Mouse (Mus musculus) heart, embryonic 12.5 days (tissue): ENCODE measurements around the gene Actr3. TPM values are rescaled to one million over a fixed set of nuclear protein-coding genes. Genes with fewer than 3 reads are reported as not detected.

Source experiments
- ATAC-seq: fragments of 200-750 bp; cut with Nextera tagmentation; 2 replicates; pipeline ENCODE4 v1.8.0; 2017; ENCODE audit warnings: moderate TSS enrichment, moderate library complexity; ENCODE audit not compliant: insufficient number of reproducible peaks, low FRiP score
- H3K27ac ChIP-seq: fragments of 300-500 bp; sonication (generic); 2 replicates; pipeline ENCODE4 v1.5.1; 2016; ENCODE audit warnings: mild to moderate bottlenecking, moderate library complexity; ENCODE audit not compliant: poor library complexity, severe bottlenecking
- H3K27me3 ChIP-seq: fragments of 300-500 bp; sonication (generic); replicated peaks from 2 replicates; pipeline ENCODE4 v1.6.1; 2016; ENCODE audit warnings: mild to moderate bottlenecking, moderate library complexity
- H3K36me3 ChIP-seq: fragments of 300-500 bp; sonication (generic); 2 replicates; pipeline ENCODE4 v1.6.1; 2016; ENCODE audit warnings: mild to moderate bottlenecking, moderate library complexity
- H3K4me1 ChIP-seq: fragments of 300-500 bp; sonication (generic); replicated peaks from 2 replicates; pipeline ENCODE4 v1.6.1; 2016; ENCODE audit warnings: mild to moderate bottlenecking
- H3K4me2 ChIP-seq: fragments of 300-500 bp; sonication (generic); 2 replicates; pipeline ENCODE4 v1.6.1; 2016; ENCODE audit warnings: mild to moderate bottlenecking, moderate library complexity
- H3K4me3 ChIP-seq: fragments of 300-500 bp; sonication (generic); 2 replicates; pipeline ENCODE4 v1.5.1; 2016; ENCODE audit warnings: mild to moderate bottlenecking
- H3K9ac ChIP-seq: fragments of 300-500 bp; sonication (generic); 2 replicates; pipeline ENCODE4 v1.6.1; 2016; ENCODE audit warnings: mild to moderate bottlenecking, moderate library complexity
- H3K9me3 ChIP-seq: fragments of 300-500 bp; sonication (generic); replicated peaks from 2 replicates; pipeline ENCODE4 v1.6.1; 2016; ENCODE audit warnings: mild to moderate bottlenecking, moderate library complexity
- WGBS: fragments of 180-500 bp; shearing (Covaris S2); methylation state at CpG from one replicate; pipeline ENCODE4 v1.1.7; 2016; 5-methylcytosine and 5-hydroxymethylcytosine counted together
- polyA plus RNA-seq: library from polyadenylated mRNA; unstranded; fragments of >200 nt; fragmentation: Nextera tagmentation; extraction: Ambion mirVana; gene quantifications from 2 replicates; pipeline ENCODE4 v1.2.1, GENCODE M21; 2016

Actr3 gene
- polyA plus RNA-seq, 1 experiment from 2014 or later: 301 TPM

DNA sequence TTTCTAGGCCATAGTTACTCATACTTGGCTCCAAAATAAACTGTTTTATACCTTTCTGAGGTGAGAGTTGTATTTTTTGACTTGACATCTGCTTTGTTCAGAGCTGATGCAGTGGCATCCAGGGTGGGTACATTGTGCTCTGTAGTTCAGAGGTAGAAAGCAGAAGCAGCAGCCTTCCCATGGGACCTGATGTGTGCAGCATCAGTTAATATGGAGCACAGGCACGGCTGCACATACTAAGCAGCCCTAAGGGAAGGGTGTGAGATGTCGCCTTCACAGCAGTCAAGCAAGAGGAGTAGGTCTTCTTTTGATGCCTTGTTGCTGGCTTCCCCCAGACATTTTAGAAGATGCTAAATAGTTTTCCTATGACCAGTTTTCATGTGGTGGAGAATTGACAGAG is 3.3 kb upstream of the Actr3 start:
- Histone ChIP-seq H3K4me3 (no peak overlapping the region), H3K27me3 (no peaks in the 10 kb centered on the region), H3K4me1 (0 out of 2 replicates have a peak, but pooled peaks cover 3% of the 10 kb centered on the region), H3K4me2 (no peak overlapping the region), H3K9ac (no peak overlapping the region), H3K27ac (no peak overlapping the region), H3K9me3 (no peaks in the 10 kb centered on the region), H3K36me3 (no peaks in the 10 kb centered on the region)
- WGBS: 80% methylated on average over 2 of the region's 2 CpGs
- ATAC-seq: no peak

DNA sequence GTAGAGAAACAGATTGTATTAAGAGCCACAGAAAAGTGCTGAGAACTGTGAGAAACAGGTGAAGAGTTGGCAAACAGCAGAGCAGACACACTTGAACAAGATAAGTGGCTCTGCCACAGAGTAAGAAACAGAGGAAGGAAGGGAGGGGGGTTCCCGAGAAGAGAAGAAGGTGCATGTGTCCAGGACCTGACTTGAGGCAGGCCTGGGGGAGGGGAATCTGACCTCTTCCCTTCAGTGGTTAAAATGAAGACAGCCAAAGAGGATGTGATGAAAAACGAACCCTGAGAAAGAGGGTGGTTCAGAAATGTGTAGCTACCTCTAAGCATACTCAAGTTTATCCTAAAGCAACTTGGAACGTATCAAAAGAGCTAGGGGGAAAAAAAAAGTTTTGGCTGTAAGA is 2.4 kb upstream of the Actr3 start:
- Histone ChIP-seq H3K9ac (no peak overlapping the region), H3K27ac (no peak overlapping the region), H3K4me1 (peaks cover 6% of the 10 kb centered on the region), H3K4me3 (no peak overlapping the region), H3K27me3 (no peaks in the 10 kb centered on the region), H3K9me3 (no peaks in the 10 kb centered on the region), H3K4me2 (no peak overlapping the region), H3K36me3 (no peaks in the 10 kb centered on the region)
- WGBS: 22% methylated on average over 3 of the region's 3 CpGs
- ATAC-seq: no peak

DNA sequence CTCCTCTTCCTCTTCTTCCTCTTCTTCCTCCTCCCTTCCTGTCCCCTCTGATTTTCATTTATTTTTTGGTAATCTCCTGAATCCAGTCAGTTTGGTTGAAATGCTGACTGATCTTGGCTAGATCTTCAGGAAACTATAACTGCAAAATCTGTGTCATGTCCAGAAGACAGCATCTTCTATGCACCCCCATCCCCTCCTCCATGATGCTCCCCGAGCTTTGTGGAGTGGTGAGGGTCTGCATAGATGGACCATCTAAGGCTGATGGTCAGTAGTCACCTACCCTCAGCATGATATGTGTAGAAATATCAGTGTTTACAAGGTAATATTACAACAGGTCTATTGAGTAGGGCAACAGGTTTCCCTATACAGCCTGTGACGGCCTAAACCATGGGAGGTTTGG is 1.6 kb upstream of the Actr3 start:
- H3K36me3 ChIP-seq: no peaks in the 10 kb centered on the region
- no peak overlapping the region for H3K4me2 ChIP-seq
- peaks cover 10% of the 10 kb centered on the region for H3K4me1 ChIP-seq
- H3K27ac ChIP-seq: no peak overlapping the region
- no peak overlapping the region for H3K4me3 ChIP-seq
- H3K27me3 ChIP-seq: no peaks in the 10 kb centered on the region
- 90% methylated on average over 2 of the region's 2 CpGs for WGBS
- H3K9ac ChIP-seq: no peak overlapping the region
- no peak for ATAC-seq
- H3K9me3 ChIP-seq: no peaks in the 10 kb centered on the region

DNA sequence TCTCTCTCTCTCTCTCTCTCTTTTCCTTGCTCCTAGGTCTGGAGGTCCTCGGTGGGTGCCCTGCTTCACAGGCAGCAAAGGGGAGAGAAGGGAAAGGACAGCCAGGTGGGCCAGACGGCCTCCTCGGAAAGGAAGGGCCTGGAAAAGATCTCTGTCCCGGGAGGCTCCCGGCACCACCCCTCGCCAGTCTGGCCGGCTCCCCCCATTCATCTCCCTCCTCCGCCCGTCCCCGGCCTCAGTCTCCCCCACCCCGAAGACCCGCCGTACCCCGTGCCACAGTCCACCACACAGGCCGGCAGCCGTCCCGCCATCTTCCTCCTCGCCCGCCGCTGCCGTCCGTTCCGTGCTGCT is 534 bp downstream of the Actr3 start:
- peaks cover 27% of the 10 kb centered on the region for H3K4me1 ChIP-seq
- H3K36me3 ChIP-seq: no peaks in the 10 kb centered on the region
- H3K27ac ChIP-seq: peak overlapping the region; percentile 100
- under 1% methylated on average over 21 of the region's 23 CpGs for WGBS
- peak overlapping the region; percentile 99 for H3K9ac ChIP-seq
- no peaks in the 10 kb centered on the region for H3K9me3 ChIP-seq
- peak overlapping the region; percentile 90 for H3K4me3 ChIP-seq
- peak overlapping the region; percentile 67 for H3K4me2 ChIP-seq
- no peaks in the 10 kb centered on the region for H3K27me3 ChIP-seq
- peak; percentile 36 for ATAC-seq

DNA sequence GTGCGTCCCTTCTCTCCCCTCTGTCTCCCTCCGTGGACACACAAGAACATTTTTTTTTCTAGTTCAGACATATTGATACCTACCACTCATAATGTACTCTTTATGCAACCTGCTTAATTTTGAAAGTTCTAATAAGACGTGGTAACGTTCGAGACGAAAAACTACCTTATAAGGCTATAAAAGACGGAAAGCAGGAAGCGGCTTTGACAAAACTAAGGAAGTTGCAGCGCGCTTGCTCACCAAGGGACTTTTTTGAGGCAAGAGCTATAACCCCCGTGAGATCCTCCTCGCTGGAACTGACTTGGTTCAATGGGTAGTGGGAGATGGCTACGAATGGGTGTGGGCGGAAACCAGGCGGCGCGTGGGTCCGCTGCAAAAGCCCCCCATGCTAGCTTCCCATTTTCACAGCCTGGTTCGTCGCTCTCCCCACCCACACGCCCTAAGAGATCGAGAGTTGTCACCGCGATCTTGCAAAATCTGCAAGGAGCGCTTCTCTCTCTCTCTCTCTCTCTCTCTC is 984 bp downstream of the Actr3 start:
- Histone ChIP-seq H3K4me1 (peaks cover 28% of the 10 kb centered on the region), H3K4me2 (peak overlapping the region; percentile 67), H3K9ac (peak overlapping the region; percentile 99), H3K4me3 (peak overlapping the region; percentile 90), H3K27me3 (no peaks in the 10 kb centered on the region), H3K36me3 (no peaks in the 10 kb centered on the region), H3K27ac (peak overlapping the region; percentile 100), H3K9me3 (no peaks in the 10 kb centered on the region)
- peak; percentile 16 for ATAC-seq
- under 1% methylated on average over 25 of the region's 25 CpGs for whole genome bisulfite sequencing

DNA sequence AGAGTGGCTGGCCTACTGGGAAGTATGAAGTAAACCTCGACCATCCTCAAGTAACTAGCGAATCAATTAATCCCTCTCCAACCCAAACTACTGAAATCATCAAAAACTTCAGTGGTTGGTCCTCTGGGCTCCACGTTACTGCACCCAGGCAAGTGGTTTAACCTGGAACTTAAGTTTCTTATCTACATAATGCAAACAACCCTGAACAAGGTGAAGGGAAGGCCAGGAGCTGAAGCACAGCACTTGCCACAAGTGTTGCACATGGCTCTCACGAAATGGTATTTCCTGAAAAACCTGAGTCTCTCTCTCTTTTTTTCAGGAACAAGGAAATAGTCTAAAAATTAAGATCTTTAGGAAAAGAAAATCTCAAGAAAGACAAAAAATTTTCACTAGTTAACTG is 4.2 kb downstream of the Actr3 start:
- no peaks in the 10 kb centered on the region for H3K27me3 ChIP-seq
- H3K9ac ChIP-seq: no peak overlapping the region
- peak overlapping the region; percentile 38; the same call in 1 of the 2 replicates for H3K4me2 ChIP-seq
- no peak overlapping the region for H3K4me3 ChIP-seq
- peaks cover 43% of the 10 kb centered on the region for H3K4me1 ChIP-seq
- ATAC-seq: no peak
- no peak overlapping the region for H3K27ac ChIP-seq
- WGBS: 48% methylated on average over 4 of the region's 4 CpGs
- H3K36me3 ChIP-seq: no peaks in the 10 kb centered on the region
- no peaks in the 10 kb centered on the region for H3K9me3 ChIP-seq

DNA sequence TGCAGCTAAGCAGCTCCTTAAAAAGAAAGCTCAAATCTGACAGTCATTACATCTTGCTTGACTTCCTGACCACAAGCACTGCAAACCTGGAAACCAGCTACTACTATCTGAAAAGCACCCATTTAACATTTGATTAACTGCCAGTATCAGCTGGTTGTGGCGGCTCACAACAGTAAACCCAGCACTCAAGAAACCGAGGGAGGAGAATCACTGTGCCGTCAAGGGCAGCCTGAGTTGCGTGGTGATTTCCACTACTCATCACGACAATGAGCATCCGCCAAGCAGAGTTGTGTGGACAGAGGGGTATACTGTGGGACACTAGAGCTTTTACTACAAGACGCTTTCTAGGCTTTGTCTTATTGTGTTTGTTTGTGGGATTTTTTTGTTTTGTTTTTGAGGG is 4.8 kb downstream of the Actr3 start:
- no peak for ATAC-seq
- H3K4me3 ChIP-seq: peak overlapping the region; percentile 13; the same call in 1 of the 2 replicates
- H3K4me2 ChIP-seq: peak overlapping the region; percentile 47
- H3K36me3 ChIP-seq: no peaks in the 10 kb centered on the region
- H3K4me1 ChIP-seq: peaks cover 45% of the 10 kb centered on the region
- peak overlapping the region; percentile 54; the same call in 1 of the 2 replicates for H3K9ac ChIP-seq
- H3K9me3 ChIP-seq: no peaks in the 10 kb centered on the region
- no peaks in the 10 kb centered on the region for H3K27me3 ChIP-seq
- WGBS: 24% methylated on average over 7 of the region's 7 CpGs
- peak overlapping the region; percentile 56 for H3K27ac ChIP-seq

DNA sequence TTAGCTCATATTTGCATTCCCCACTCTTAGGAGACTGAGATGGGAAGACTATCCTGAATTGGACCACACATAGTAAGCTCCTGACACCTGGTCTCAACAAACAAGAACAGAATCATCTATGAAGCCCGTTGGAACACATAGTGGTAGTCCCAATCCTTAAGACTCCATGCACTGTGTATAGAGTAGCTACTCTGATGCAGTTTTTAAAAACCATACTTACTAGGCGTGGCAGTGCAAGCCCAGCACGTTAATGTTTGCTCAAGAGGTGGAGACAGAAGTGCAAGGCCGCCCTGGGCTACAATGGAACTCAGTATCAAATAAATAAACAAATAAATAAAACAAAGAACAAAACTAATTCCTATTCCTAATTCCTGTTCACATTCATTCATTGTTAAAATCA is 5.5 kb downstream of the Actr3 start:
- H3K4me1 ChIP-seq: peaks cover 49% of the 10 kb centered on the region
- H3K9me3 ChIP-seq: no peaks in the 10 kb centered on the region
- no peak overlapping the region for H3K27ac ChIP-seq
- H3K36me3 ChIP-seq: no peaks in the 10 kb centered on the region
- no peaks in the 10 kb centered on the region for H3K27me3 ChIP-seq
- ATAC-seq: no peak
- WGBS: 76% methylated on average over 4 of the region's 4 CpGs
- H3K4me3 ChIP-seq: no peak overlapping the region
- no peak overlapping the region for H3K9ac ChIP-seq
- no peak overlapping the region for H3K4me2 ChIP-seq

DNA sequence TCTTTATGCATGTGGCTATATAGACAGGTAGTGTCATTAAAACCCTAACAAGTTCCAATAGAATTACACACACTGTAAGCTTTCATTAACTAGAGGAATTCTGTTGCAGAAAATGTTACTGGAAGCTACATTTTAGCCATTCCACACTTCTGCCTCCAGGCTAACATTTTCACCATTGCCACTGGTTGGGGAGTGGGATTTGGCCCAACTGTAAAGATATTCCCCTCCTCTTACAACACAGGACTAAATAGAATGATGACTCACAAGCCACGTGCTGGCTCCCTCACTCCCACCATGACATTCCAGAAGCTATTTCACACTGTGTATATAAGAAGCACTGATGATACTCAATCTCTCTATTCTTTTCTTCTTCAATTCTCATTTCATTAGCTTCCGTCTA is 7.2 kb downstream of the Actr3 start:
- no peaks in the 10 kb centered on the region for H3K9me3 ChIP-seq
- peak overlapping the region; percentile 16; the same call in 1 of the 2 replicates for H3K27ac ChIP-seq
- no peaks in the 10 kb centered on the region for H3K36me3 ChIP-seq
- H3K4me1 ChIP-seq: peaks cover 51% of the 10 kb centered on the region
- 53% methylated on average over 2 of the region's 2 CpGs for WGBS
- no peak overlapping the region for H3K4me3 ChIP-seq
- no peaks in the 10 kb centered on the region for H3K27me3 ChIP-seq
- peak; percentile 56; the same call in 1 of the 2 replicates for ATAC-seq
- H3K4me2 ChIP-seq: no peak overlapping the region
- no peak overlapping the region for H3K9ac ChIP-seq

DNA sequence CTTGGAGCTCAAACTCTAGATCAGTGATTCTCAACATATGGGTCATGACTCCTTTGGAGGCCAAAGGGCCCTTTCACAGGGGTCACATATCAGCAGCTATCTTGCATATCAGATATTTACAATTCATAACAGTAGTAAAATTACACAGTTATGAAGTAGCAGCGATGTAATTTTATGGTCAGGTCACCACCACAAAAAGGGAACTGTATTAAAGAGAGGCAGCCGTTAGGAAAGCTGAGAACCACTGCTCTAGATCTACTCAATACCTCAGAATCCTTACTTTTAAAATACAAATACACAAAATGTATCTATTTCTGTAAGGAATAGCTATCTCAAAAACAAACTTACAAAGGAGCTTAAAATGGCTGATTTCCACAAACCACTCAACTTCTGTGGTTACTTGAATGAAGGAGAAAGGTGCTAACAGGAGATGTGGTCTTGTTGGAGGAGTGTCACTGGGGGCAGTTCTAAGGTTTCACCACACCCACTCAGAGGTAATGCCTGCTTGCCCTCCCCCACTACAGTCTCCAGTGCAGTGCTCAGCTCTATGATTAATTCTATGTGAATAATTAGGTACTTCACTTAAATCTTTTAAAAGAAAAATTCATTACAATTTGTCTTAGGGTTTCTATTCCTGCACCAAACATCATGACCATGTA is 9.0 kb downstream of the Actr3 start:
- H3K9ac ChIP-seq: no peak overlapping the region
- H3K4me2 ChIP-seq: no peak overlapping the region
- no peaks in the 10 kb centered on the region for H3K27me3 ChIP-seq
- ATAC-seq: no peak
- H3K36me3 ChIP-seq: 0 out of 2 replicates have a peak, but pooled peaks cover 3% of the 10 kb centered on the region
- H3K4me1 ChIP-seq: peaks cover 41% of the 10 kb centered on the region
- H3K4me3 ChIP-seq: no peak overlapping the region
- no peak overlapping the region for H3K27ac ChIP-seq
- H3K9me3 ChIP-seq: no peaks in the 10 kb centered on the region
- WGBS: 88% methylated on average over 2 of the region's 2 CpGs

DNA sequence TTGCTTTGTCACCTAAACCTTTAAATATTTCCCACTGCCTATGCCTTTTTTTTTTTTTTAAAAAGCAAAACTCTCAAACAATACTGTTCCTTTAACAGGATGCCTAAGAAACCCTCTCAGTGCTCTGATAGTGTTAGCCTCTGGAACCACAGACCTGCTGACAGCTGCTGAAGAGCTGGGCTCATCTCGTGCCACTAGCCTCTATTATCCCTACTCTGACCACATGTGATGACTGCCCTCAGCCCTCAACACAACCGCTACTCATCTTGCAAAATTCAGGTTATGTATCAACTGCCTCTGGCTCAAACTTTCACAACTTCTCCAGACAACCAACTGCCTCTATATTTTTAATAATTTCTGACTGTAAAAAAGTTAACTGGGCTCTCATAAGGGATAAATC is 15.6 kb downstream of the Actr3 start:
- 30% methylated on average over 2 of the region's 2 CpGs for WGBS

DNA sequence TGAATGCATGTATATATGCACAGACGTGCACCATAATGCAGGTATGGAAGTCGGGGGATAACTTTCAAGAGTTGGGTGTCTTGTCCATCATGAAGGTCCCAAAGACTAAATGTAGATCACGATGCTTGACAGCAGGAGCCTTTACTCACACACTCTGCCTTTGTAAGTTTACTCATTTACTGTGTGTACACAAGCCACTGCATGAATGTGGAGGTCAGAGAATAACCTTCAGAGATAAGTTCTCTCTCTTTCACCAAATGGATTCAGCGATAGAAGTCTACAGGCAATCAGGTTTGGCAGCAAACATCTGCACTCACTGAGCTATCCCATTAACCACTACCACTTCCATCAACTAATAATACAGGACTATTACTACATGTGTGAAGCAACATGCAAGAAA is 16.8 kb downstream of the Actr3 start:
- WGBS: 82% methylated on average over 4 of the region's 4 CpGs
- H3K36me3 ChIP-seq: peaks cover 26% of the 10 kb centered on the region
- H3K4me3 ChIP-seq: no peak overlapping the region
- no peak overlapping the region for H3K9ac ChIP-seq
- no peak overlapping the region for H3K27ac ChIP-seq
- ATAC-seq: no peak
- no peaks in the 10 kb centered on the region for H3K9me3 ChIP-seq
- no peaks in the 10 kb centered on the region for H3K27me3 ChIP-seq
- H3K4me2 ChIP-seq: no peak overlapping the region
- H3K4me1 ChIP-seq: peaks cover 13% of the 10 kb centered on the region

More for the DNA sequence above, 15.6 kb downstream of the Actr3 start:
- no peaks in the 10 kb centered on the region for H3K27me3 ChIP-seq
- no peaks in the 10 kb centered on the region for H3K9me3 ChIP-seq
- peaks cover 16% of the 10 kb centered on the region for H3K4me1 ChIP-seq
- no peak overlapping the region for H3K4me2 ChIP-seq
- no peak for ATAC-seq
- H3K36me3 ChIP-seq: peaks cover 18% of the 10 kb centered on the region
- H3K9ac ChIP-seq: no peak overlapping the region
- H3K27ac ChIP-seq: no peak overlapping the region
- H3K4me3 ChIP-seq: no peak overlapping the region
